Mouse (Mus musculus): ENCODE data around the gene Sars.

Sars gene

DNA sequence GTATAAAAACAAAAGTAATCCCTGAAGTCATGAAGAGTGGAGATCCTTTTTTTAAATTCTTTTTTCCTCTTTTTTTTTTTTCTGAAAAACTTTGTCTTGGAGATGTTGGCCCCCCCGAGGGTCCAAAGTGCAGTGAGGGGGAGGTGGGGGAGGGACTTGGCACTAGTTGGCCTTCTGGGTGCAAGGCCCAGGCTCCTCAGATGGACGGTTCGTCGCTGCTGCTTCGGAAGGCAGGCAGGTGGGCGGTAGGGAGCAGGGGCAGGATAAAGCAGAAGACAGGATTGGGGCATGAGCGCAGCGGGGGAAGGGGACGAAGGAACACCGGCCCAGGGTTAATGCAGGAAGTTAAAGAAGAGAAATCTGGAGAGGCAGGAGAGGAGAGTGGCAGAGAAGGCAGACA is 52.7 kb downstream of the Sars start:
- DNase-seq (ENCODE audit: low read depth, low spot score): no peak

DNA sequence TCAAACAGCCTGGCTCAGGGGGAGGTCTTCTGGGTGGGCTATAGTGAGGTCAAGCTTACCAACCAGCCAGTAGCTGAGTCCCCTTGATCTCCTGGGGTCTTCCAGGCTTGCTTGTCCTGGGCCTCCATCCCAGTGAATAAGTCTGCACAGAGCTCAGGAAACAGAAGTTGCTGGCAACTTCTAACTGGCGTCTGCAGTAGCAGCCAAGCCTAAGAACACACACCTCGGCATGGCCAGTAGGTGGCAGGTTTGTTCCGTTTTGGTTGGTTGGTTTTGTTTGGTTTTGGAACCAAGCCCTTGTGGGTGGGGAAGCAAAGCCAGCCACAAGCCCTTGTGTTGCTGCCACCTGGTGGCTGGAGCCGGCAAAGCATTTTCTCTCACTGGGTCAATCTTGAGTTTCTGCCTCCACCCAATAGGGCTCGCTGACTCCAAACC is 55.9 kb downstream of the Sars start:
- peak; percentile 97 for DNase-seq (ENCODE audit: low read depth, low spot score)

DNA sequence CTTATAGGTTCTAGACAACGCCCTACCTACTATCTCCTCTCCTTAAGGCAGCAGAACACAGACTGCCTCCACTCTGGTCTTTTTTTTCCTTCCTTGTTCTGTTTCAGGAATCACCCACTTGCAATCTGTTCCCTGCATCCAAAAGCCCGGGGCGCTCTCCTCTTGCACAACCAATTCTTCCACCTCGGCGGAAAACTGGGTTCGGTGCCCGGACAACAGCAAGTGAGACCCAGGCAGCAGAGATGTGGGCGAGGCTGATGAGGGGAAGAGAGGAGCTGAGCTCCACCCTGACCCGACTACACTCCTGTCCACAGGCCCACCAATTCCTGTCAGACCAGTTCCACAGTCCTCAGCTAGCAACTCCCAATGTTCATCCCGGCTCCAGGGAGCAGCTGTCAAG is 58.8 kb downstream of the Sars start:
- no peak for DNase-seq (ENCODE audit: low read depth, low spot score)

DNA sequence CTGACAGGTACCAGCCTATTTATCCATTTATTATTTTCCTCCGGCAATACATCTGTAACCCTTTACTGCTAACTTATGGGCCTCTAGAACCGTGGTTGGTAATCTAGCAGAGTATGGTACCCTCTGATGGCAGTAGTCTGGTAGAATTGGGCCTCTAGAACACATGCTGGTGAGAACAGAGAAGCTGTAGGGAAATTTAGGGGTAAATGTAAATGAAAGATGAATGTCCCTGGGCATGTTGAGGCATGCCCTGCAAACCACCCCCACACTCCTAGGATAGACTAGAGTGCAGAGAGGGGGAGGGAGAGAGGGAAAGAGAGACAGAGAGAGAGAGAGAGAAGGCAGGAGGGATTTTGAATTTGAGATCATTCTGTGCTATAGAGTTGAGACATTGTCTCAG is 60.6 kb downstream of the Sars start:
- DNase-seq (ENCODE audit: low read depth, low spot score): no peak

DNA sequence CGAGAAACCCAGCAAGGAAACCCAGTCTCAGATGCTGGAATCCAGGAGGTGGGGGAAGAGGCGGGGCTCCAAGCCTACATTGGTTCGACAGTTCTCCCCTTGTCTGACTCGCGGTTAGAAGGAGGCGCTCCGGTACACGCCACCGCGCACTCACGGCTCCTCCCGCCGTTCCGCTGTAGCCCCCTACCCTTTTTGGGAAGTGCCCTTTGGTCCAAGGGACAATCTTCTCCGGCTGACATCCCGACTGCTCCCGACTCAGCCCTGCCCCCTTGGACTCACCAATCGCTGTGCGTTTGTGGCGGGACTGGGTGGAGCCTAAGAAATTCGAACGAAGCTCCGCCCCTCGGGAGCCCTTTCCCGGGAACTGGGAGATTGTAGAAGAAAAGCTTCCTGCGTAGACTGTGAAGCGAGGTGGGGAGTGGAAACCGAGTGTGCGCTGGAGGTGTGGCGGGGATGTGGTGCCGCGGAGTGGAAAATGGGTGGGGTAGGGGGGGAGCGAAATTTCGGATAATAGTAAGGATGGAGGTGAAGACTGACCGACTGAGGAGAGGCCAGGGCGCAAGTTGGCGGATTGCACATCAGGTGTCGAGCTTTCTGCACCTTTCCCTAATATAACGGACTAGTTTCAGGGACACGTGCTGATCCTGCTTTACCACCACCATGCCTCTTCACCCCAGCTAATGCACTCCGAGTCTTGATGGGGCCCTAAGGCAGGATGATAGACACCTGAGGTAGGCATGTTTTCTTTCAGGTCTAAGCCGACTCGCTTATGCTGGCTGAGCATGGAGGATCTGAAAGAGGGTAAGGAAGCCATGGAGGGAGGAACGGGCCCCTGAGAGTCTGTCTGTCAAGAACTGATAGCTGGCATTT is 61.3 kb downstream of the Sars start, which contains the start of gene Psrc1:
Gene Psrc1 (plus strand): TSS at position 355 of the 870 bp plus-strand sequence.
- DNase-seq (ENCODE audit: low read depth, low spot score): peak; percentile 68

DNA sequence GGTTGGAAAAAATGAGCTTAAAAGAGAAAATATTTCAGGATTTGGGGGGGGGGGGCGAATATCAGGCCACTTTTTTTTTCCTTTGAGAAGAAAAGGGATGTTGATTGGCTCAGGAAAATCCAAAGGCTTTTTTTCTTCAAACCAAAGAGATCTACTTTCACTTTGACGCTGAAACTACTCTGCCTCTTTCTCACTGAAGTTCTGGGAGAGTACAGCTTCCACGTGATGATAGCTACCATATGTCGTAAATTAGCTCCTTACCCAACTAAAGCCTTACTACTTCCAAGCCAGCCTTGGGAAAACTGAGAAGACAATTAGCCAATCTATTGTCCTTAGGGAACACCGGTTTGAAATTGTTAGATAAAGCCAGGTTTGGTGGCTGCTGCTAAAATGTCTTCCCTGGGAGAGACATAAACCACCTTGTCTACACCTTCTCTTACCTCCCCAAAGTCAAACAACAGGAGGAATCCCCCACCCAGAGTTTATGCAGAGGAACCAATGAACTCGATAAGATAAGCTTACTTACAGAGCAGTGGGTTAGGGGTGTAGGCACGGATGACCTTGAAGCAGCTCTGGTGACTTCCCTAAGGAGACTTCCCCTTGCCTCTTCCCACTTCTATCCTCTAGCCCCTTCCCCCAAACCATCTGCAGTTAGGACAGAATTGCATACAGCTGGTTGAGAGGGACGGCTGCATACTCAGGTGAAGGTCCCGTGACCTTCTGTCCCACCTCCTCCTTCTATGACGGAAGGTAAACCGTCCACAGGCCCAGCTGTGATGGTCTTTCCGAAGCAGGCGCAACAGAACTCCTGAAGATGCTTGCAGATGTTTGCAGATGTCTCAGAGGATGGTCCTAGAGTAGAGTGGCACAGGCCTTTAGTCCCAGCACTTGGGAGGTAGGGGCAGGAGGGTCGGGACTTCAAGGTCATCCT is 62.8 kb downstream of the Sars start:
- peak; percentile 45 for DNase-seq (ENCODE audit: low read depth, low spot score)

DNA sequence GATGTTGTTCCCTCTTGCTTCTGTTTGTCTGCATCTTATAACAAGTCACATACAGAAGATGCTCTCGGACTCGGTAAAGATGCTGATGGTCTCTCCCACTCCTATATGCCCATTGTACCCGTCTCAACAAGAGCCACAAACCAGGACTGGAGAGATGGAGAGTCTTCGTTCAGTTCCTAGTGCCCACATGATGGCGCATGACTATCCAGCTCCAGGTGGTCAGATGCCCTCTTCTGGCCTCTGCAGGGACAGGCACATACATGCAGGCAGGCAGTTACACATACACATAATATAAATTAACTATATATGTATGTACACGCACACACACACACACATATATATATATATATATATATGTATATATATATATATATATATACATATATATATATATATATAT is 64.3 kb downstream of the Sars start:
- peak; percentile 42 for DNase-seq (ENCODE audit: low read depth, low spot score)

DNA sequence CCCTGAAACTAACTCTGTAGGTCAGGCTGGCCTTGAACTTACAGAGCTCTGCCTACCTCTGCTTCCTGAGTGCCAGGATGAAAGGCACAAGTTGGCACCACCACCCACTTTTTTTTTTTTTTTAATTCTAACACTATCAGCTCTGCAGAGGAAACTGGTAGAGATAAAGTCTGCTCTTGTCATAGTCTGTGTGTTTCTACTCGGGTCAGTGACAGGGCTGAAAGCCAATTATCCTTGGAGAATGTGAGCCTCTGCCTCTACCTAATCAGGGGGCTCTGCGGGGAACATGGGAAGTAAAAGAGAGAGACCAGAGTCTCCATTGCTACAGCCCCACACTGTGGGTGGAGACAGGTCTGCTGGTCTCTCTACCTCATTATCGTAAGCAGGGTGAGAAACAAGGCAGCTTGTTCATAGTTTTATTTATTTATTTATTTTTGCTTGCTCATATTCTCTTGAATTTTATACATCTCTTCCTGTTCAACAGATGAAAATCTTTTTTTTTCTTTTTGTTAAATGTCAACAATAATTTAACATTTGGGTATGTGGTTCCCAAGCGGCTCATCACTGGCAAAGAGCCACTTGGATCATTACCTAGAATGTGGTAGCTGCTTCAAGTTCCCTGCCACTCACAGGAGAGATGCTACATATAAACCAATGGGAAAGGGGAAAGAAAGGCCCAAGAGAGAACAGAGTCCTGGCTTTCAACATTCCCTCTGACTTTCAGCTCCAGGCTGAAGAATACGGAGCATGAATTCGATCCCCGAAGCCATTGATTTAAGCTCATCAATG is 65.9 kb downstream of the Sars start:
- DNase-seq (ENCODE audit: low read depth, low spot score): no peak
